Mouse (Mus musculus) ES-CJ7 (cell line): ENCODE data around the gene Bcl7c.
A peak's percentile ranks its signal among the peaks of the same experiment; 100 is the strongest.
"Not testable (repeated sequence)": the region's sequence is repeated elsewhere in the genome, so short reads cannot be mapped to it uniquely, and the experiment has no call there.

Source experiments
- DNase-seq: peaks from one replicate; pipeline ENCODE4 v3.0.0; 2011; ENCODE audit warnings: low read depth, low spot score

Gene Bcl7c

DNA sequence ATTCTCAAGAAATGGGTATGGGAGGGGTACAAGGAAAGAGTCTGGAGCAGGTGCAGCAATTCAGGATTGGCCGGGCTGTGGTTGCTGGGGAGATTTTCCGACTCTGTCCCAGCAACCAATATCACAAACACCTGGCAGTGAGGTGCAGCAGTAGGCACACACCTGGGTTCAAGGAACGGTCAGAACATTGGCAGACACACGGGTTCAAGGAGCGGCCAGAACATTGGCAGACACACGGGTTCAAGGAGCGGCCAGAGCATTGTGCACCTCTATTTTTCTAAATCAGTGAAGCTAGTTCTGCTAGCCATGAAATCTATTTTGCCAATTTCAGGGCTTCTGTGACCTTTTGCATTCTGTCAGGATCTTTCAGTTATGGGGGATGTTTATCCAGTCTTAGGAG is 61.2 kb downstream of the Bcl7c start:
- not testable (repeated sequence) for DNase-seq

- DNase-seq = no peak
Observed at GRCm38 (mm10) chr7:127646363-127646762, 62.4 kb downstream of the Bcl7c start.

GRCm38 (mm10) chr7:127642254-127642653 is 66.5 kb downstream of the Bcl7c start:
- DNase-seq = no peak

DNA sequence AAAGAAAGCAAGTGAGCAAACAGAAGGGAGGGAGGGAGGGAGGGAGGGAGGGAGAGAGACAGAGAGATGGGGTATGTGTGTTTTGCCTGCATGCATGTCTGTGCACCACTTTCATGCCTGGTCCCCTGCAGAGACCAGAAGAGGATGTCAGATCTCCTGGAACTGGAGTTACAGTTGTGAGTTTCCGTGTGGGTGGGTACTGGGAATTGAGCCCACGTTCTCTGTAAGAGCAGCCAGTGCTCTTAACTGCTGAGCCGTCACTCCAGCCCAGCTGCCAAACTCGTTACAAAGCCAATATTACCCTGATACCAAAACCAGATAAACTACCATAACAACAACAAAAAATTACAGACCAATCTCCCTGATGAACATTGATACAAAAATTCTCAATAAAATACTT is 67.5 kb downstream of the Bcl7c start:
- no peak for DNase-seq

DNA sequence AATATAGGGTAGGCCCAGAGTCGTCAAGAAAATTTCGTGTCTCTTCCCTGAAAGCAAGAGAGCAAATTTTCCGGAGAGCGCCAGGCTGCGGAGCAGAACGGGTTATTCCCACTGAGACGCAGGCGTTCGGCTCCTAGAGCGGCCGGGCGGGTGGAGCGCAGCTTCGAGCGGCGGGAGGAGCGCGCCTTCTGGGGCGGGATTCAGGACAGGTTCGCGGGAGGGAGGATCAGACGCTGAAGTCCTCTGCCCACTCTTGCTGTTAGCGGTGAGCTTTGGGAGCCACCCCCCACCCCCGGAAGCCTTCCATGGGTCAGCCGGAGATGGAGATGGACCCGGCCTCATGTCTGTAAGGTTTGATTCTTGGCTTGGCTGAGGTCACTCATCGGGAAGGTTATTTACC is 71.8 kb downstream of the Bcl7c start:
- DNase-seq = peak; percentile 44

GRCm38 (mm10) chr7:127631416-127631815 is 77.3 kb downstream of the Bcl7c start:
- peak; percentile 54 for DNase-seq

DNA sequence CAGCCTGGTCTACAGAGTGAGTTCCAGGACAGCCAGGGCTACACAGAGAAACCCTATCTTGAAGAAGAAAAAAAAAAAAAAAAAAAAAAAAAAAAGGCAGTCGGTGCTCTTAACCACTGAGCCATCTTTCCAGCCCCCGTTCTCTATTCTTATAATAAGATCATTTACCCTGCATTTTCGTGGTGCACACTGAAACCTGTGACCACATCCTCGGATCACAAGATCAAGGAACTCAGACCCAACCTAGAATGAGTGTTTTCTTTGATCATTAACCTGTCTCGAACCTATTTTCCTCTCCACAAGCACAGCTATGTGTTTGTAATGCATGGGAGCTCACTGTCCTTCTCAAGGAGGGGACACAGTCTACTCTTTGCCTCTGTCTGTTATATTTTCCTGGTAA is 80.1 kb downstream of the Bcl7c start:
- DNase-seq = no peak

GRCm38 (mm10) chr7:127626471-127626870 is 82.3 kb downstream of the Bcl7c start:
- no peak for DNase-seq

DNA sequence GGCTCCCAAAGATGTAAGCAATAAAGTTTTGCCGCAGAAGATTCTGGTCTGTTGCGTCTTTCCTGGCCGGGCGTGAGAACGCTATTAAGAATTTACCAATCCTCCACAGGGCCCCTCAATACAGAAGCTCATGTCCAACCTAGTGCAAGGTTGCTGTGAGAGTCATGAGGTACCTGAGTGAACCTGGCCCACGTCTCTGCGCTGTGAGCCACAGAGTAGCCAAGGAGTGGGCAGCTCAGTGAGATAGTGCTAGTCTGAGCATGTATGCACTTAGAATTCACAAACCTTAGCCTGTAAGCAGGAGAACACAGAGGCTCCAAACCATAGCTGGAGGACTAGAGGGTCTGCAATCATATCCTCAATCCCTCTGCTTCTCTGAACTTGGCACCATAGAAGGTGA is 82.7 kb downstream of the Bcl7c start:
- no peak for DNase-seq

DNA sequence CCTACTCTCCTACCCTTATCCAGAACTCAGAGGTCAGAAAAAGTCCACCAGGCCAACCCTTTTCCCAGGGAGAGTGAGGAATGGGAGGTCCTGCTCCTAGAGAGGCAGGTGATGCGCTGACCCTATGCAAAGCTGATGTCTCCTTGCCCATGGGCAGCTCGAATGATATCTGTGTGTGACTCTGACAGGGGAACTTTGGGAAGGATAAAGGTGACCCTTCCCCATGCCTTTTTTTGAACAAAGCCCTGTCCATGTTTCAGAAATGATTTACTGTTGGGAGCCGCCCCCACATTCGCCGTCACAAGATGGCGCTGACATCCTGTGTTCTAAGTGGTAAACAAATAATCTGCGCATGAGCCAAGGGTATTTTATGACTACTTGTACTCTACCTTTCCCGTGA is 90.3 kb downstream of the Bcl7c start:
- not testable (repeated sequence) for DNase-seq

- DNase-seq = no peak
Observed at GRCm38 (mm10) chr7:127617962-127618361, 90.8 kb downstream of the Bcl7c start.

GRCm38 (mm10) chr7:127616881-127617280 is 91.9 kb downstream of the Bcl7c start:
- DNase-seq = no peak

DNA sequence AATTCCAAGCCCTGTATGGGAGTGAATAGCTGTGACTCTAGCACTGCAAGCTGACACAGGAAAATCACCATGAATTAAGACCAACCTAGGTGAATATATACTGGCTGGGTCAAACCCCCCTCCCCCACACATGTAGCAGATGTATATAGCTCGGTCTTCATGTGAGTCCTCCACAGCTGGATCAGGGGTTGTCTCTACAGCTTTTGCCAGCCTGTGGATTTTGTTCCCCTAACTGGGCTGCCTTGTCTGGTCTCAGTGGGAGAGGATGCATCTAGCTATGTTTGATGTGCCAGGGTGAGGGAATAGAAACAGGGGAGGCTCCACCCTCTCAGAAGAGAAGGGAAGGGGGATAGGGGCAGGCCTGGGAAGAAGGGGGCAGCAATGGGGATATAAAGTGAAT is 92.4 kb downstream of the Bcl7c start:
- no peak for DNase-seq

DNA sequence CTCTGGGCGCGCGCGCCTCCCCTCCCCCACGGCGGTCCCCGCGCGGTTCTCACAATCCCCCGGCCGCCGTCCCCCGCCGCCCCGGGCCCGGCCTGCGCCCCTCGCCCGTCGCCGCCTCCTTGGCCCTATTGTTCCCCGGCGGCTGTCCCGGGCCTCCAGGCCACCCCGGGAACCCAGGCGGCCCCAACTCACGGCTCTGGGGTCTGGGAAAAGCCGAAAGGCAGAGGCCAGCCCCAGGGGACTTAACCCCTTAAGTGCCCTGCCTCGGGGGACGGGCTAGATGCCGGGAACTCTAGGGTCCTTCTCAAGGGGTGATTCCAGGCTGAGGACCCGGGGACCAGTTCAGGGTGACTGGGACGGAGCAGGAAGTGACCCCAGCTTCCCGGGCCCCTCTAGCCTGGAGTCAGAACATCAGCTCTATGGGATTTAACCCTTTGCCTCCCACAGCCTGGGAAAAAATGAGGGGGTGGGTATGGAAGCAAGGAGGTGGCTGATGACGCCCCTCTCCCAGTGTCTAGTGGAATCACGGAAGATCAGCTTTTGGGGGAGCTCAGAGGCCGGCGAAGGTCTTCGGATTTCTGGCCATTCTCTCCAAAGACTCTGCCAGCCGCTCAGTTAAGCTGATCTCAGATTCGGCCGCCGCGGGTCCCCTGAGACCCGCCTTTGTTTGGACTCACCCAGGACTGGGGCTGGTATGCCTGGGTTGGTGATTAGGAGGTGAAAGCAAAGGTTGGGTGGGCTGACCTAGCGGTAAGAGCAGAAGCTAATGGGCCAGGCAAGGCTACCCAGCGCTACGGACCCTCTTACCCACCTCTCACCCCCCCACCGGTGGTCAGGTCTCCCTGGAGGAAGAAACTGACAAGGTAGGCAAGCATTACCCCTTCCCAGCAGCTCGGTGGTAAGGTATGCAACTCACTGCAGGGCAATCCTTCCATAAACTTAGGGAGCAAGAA is 93.6 kb downstream of the Bcl7c start, which contains the start of gene Zfp629:
Gene Zfp629, minus strand, starts transcription at position 907 of the 953 bp plus-strand sequence.
- DNase-seq = peak; percentile 47

GRCm38 (mm10) chr7:127614511-127614890 is 94.2 kb downstream of the Bcl7c start:
- DNase-seq = no peak

DNA sequence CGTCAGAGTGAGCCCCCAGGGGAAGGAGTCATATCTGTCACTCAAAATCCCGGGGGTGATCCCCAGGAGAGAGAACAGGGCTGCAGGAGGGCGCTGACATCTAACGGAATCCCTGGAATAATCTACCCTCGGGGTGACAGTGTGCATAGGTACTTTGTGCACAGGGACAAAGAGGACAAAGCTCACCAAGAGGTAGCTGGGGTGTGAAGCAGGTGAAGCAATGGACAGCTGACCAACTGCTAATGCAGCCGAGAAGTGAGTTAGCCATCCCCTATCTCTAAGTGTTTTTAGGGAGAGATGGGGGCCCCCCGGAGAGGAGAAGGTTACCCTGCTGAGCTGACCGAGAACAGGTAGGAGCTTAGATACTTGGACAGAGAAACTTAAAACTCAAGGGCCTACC is 94.6 kb downstream of the Bcl7c start:
- DNase-seq = no peak

DNA sequence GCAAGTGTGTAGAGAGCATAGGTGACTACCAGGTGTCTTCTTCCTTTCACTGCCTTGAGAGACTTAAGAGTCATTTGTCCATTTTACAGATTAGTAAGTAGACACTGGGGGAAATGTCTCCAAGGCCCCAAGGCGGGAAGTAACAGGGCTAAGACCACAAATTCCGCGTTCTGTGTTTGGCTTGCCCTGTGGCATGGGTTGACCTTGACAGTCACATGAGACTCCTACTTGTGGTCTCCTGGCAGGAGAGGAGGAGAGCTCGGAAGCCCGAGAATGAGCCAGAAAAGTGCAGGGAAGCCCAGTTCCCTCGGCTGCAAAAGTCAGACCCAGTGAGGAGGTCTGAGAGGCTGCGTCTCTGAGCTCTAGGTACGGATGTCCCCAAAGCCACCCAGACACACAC is 95.2 kb downstream of the Bcl7c start:
- no peak for DNase-seq

GRCm38 (mm10) chr7:127611561-127611960 is 97.2 kb downstream of the Bcl7c start:
- DNase-seq = peak; percentile 61
